ENCODE assay signal across 8 mouse cellular contexts in the genomic region with DNA sequence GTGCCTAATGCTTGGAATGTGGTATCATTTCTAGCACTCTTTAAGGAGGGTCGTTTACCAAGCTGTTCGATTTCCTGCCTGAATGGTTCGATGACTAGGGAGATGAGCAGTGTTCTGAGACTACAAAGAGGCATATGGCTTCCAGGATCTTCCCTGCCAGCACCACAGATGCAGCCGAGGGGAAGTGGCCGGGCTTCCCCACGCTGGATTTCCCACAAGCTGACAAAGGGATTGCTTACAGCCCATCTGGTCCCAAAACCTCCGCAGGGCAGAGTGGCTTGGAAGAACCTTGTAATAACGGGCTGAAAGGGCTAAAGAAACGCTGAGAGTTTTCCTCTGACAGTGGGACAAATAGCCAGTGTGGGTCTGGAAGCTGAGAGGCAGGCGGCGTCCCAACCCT. TPM values are rescaled to one million over a fixed set of nuclear protein-coding genes. Genes with fewer than 3 reads are reported as not detected.
DNase-seq lines count a peak whose midpoint lies in the region; ATAC-seq and TF ChIP-seq lines count a peak whose summit lies in the region.

No protein-coding gene starts in this region.

- H3K27ac ChIP-seq in hindbrain, embryonic 13.5 days: peak overlapping the region; percentile 90
- H3K27ac ChIP-seq in limb, embryonic 15.5 days: peak overlapping the region; percentile 68
- H3K27ac ChIP-seq in stomach, embryonic 15.5 days: peak overlapping the region; percentile 42
- no peak overlapping the region for H3K27ac ChIP-seq in liver, postnatal 0 days (ENCODE audit: low read depth)

- H3K36me3 ChIP-seq in hindbrain, embryonic 13.5 days: no peaks in the 10 kb centered on the region; the same call in 1 of the 2 replicates
- H3K36me3 ChIP-seq in limb, embryonic 15.5 days: no peaks in the 10 kb centered on the region
- H3K36me3 ChIP-seq in stomach, embryonic 15.5 days: no peaks in the 10 kb centered on the region
- no peaks in the 10 kb centered on the region for H3K36me3 ChIP-seq in liver, postnatal 0 days (replicated peaks; ENCODE audit: insufficient read depth, low read length)

- no peaks in the 10 kb centered on the region for H3K9me3 ChIP-seq in hindbrain, embryonic 13.5 days
- no peaks in the 10 kb centered on the region for H3K9me3 ChIP-seq in limb, embryonic 15.5 days
- H3K9me3 ChIP-seq in stomach, embryonic 15.5 days: no peaks in the 10 kb centered on the region
- no peaks in the 10 kb centered on the region for H3K9me3 ChIP-seq in liver, postnatal 0 days (ENCODE audit: low read length)

- H3K9ac ChIP-seq in hindbrain, embryonic 13.5 days: peak overlapping the region; percentile 46
- H3K9ac ChIP-seq in limb, embryonic 15.5 days: no peak overlapping the region
- H3K9ac ChIP-seq in stomach, embryonic 15.5 days: no peak overlapping the region
- no peak overlapping the region for H3K9ac ChIP-seq in liver, postnatal 0 days (replicated peaks)

- no peak overlapping the region for H3K4me3 ChIP-seq in hindbrain, embryonic 13.5 days
- no peak overlapping the region for H3K4me3 ChIP-seq in limb, embryonic 15.5 days
- no peak overlapping the region for H3K4me3 ChIP-seq in stomach, embryonic 15.5 days (replicated peaks)
- H3K4me3 ChIP-seq in liver, postnatal 0 days (ENCODE audit: low read depth, low read length): no peak overlapping the region

- H3K27me3 ChIP-seq in hindbrain, embryonic 13.5 days: no peaks in the 10 kb centered on the region
- no peaks in the 10 kb centered on the region for H3K27me3 ChIP-seq in limb, embryonic 15.5 days
- no peaks in the 10 kb centered on the region for H3K27me3 ChIP-seq in stomach, embryonic 15.5 days (replicated peaks)
- no peaks in the 10 kb centered on the region for H3K27me3 ChIP-seq in liver, postnatal 0 days (ENCODE audit: insufficient read depth, low read length)

- TF ChIP-seq EP300 in liver, postnatal 0 days (IDR thresholded peaks at IDR 0.05; ENCODE audit: low read depth): no peak

- no peak for TF ChIP-seq CTCF in brain, embryonic 14.5 days (IDR thresholded peaks at IDR 0.05; ENCODE audit: borderline replicate concordance, extremely low read depth, insufficient read depth, insufficient read length)
- no peak for TF ChIP-seq CTCF in liver, postnatal 0 days (IDR thresholded peaks at IDR 0.05; ENCODE audit: low read depth)

- peak; percentile 58 for ATAC-seq in hindbrain, embryonic 13.5 days (ENCODE audit: low FRiP score)
- no peak for ATAC-seq in limb, embryonic 15.5 days (ENCODE audit: insufficient number of reproducible peaks, low FRiP score, low TSS enrichment, low read depth)
- ATAC-seq in stomach, embryonic 15.5 days (ENCODE audit: insufficient read depth, low FRiP score, low read depth): no peak
- ATAC-seq in liver, postnatal 0 days: no peak

- TF ChIP-seq POLR2A in brain, embryonic 14.5 days (IDR thresholded peaks at IDR 0.05; ENCODE audit: borderline replicate concordance, extremely low read depth, insufficient read depth, insufficient read length, poor library complexity, severe bottlenecking): no peak

- peak; percentile 94 for DNase-seq in brain, embryonic 14.5 days (ENCODE audit: low read depth)
- peak; percentile 89 to 90 for DNase-seq in cerebellum, postnatal 25 days
- no peak for DNase-seq in gastrocnemius, postnatal 10 days
- no peak for DNase-seq in liver, postnatal 0 days
- no peak for DNase-seq in ovary, adult 18-20 months (ENCODE audit: low spot score)

- peak overlapping the region; percentile 8; the same call in 1 of the 2 replicates for H3K4me2 ChIP-seq in hindbrain, embryonic 13.5 days
- no peak overlapping the region for H3K4me2 ChIP-seq in limb, embryonic 15.5 days
- H3K4me2 ChIP-seq in stomach, embryonic 15.5 days: no peak overlapping the region
- H3K4me2 ChIP-seq in liver, postnatal 0 days (ENCODE audit: low read depth, low read length): no peak overlapping the region

- WGBS in hindbrain, embryonic 13.5 days: 13% methylated on average over 11 of the region's 11 CpGs
- WGBS in limb, embryonic 15.5 days: 34% methylated on average over 11 of the region's 11 CpGs
- WGBS in stomach, embryonic 15.5 days: 42% methylated on average over 11 of the region's 11 CpGs
- 60% methylated on average over 11 of the region's 11 CpGs for WGBS in liver, postnatal 0 days (ENCODE audit: insufficient replicate concordance)

- H3K4me1 ChIP-seq in hindbrain, embryonic 13.5 days (replicated peaks): peaks cover 85% of the 10 kb centered on the region
- H3K4me1 ChIP-seq in limb, embryonic 15.5 days: peaks cover 72% of the 10 kb centered on the region
- peaks cover 51% of the 10 kb centered on the region for H3K4me1 ChIP-seq in stomach, embryonic 15.5 days
- peaks cover 4% of the 10 kb centered on the region; the same call in 1 of the 2 replicates for H3K4me1 ChIP-seq in liver, postnatal 0 days (ENCODE audit: insufficient read depth)

RNA-seq across cellular contexts. Expression of gene Glod4, which starts 46.8 kb away (rescaled TPM):
- 31.5 and 41.0 TPM in 2 replicates for polyA plus RNA-seq in brain, embryonic 14.5 days (2012; rRNA removed)
- 121 and 124 TPM in 2 replicates for polyA plus RNA-seq in hindbrain, embryonic 13.5 days (2015; fragmentation: Nextera tagmentation; extraction: Ambion mirVana)
- 128 and 131 TPM in 2 replicates for polyA plus RNA-seq in limb, embryonic 15.5 days (2015; fragmentation: Nextera tagmentation; extraction: Ambion mirVana)
- polyA plus RNA-seq in stomach, embryonic 15.5 days (2015; fragmentation: Nextera tagmentation; extraction: Ambion mirVana): 119 and 123 TPM in 2 replicates
- 10 to 100 TPM; 34.3 to 46.2 TPM for total RNA-seq in gastrocnemius, postnatal 10 days (2021)
- polyA plus RNA-seq in liver, postnatal 0 days (2015; fragmentation: Nextera tagmentation; extraction: Ambion mirVana): 41.8 and 43.6 TPM in 2 replicates

RNA-seq across cellular contexts. Expression of gene Mrm3, which starts 46.9 kb away (rescaled TPM):
- polyA plus RNA-seq in brain, embryonic 14.5 days (2012; rRNA removed): 11.6 and 12.9 TPM in 2 replicates
- polyA plus RNA-seq in hindbrain, embryonic 13.5 days (2015; fragmentation: Nextera tagmentation; extraction: Ambion mirVana): 20.0 and 20.4 TPM in 2 replicates
- polyA plus RNA-seq in limb, embryonic 15.5 days (2015; fragmentation: Nextera tagmentation; extraction: Ambion mirVana): 22.8 and 27.2 TPM in 2 replicates
- polyA plus RNA-seq in stomach, embryonic 15.5 days (2015; fragmentation: Nextera tagmentation; extraction: Ambion mirVana): 24.7 and 25.8 TPM in 2 replicates
- total RNA-seq in gastrocnemius, postnatal 10 days (2021): 10 to 100 TPM; 12.8 to 13.2 TPM
- polyA plus RNA-seq in liver, postnatal 0 days (2015; fragmentation: Nextera tagmentation; extraction: Ambion mirVana): 13.9 and 14.8 TPM in 2 replicates

Comparison
In these comparisons a context has a peak if more than half of its experiments do, and no peak if none do; other contexts are left out.
1. DNase-seq: peak in brain, embryonic 14.5 days (single experiment) and cerebellum, postnatal 25 days (2 of 2); none in gastrocnemius, postnatal 10 days (single experiment), liver, postnatal 0 days (single experiment) and ovary, adult 18-20 months (single experiment).